Mouse (Mus musculus) midbrain, embryonic 15.5 days (tissue): ENCODE results near the gene Nudt1. TPM values are rescaled to one million over a fixed set of nuclear protein-coding genes. Genes with fewer than 3 reads are reported as not detected.

ENCODE experiments used
- ATAC-seq: fragments of 200-750 bp; cut with Nextera tagmentation; replicated peaks from 2 replicates; pipeline ENCODE4 v1.8.0; 2017; ENCODE audit warnings: moderate TSS enrichment
- H3K27ac ChIP-seq: fragments of 300-500 bp; sonication (generic); 2 replicates; pipeline ENCODE4 v1.5.1; 2015; ENCODE audit warnings: mild to moderate bottlenecking, inconsistent platforms
- H3K27me3 ChIP-seq: fragments of 300-500 bp; sonication (generic); replicated peaks from 2 replicates; pipeline ENCODE4 v1.6.1; 2015; ENCODE audit warnings: inconsistent platforms
- H3K36me3 ChIP-seq: fragments of 300-500 bp; sonication (generic); replicated peaks from 2 replicates; pipeline ENCODE4 v1.6.1; 2015; ENCODE audit warnings: inconsistent platforms
- H3K4me1 ChIP-seq: fragments of 300-500 bp; sonication (generic); 2 replicates; pipeline ENCODE4 v1.6.1; 2015; ENCODE audit warnings: inconsistent platforms
- H3K4me2 ChIP-seq: fragments of 300-500 bp; sonication (generic); 2 replicates; pipeline ENCODE4 v1.6.1; 2015; ENCODE audit warnings: inconsistent platforms, mild to moderate bottlenecking, moderate library complexity
- H3K4me3 ChIP-seq: fragments of 300-500 bp; sonication (generic); 2 replicates; pipeline ENCODE4 v1.5.1; 2015; ENCODE audit warnings: mild to moderate bottlenecking, inconsistent platforms
- H3K9ac ChIP-seq: fragments of 300-500 bp; sonication (generic); 2 replicates; pipeline ENCODE4 v1.6.1; 2015; ENCODE audit warnings: mild to moderate bottlenecking, inconsistent platforms
- H3K9me3 ChIP-seq: fragments of 300-500 bp; sonication (generic); 2 replicates; pipeline ENCODE4 v1.6.1; 2016; ENCODE audit warnings: inconsistent platforms
- WGBS: fragments of 180-500 bp; shearing (Covaris S2); methylation state at CpG from one replicate; pipeline ENCODE4 v1.1.7; 2015; ENCODE audit warnings: mixed read lengths; 5-methylcytosine and 5-hydroxymethylcytosine counted together
- polyA plus RNA-seq: library from polyadenylated mRNA; unstranded; fragments of >200 nt; fragmentation: Nextera tagmentation; extraction: Ambion mirVana; gene quantifications from 2 replicates; pipeline ENCODE4 v1.2.1, GENCODE M21; 2015

The Nudt1 gene
- 22.3 and 23.4 TPM in 2 replicates for polyA plus RNA-seq

- Histone ChIP-seq H3K27ac (peak within 1 kb of the TSS; percentile 83), H3K9me3 (no peaks in the 10 kb centered on the region), H3K4me3 (peak within 1 kb of the TSS; percentile 98), H3K27me3 (no peaks in the 10 kb centered on the region), H3K4me2 (peak within 1 kb of the TSS; percentile 70), H3K9ac (peak within 1 kb of the TSS; percentile 99), H3K4me1 (peaks cover 18% of the 10 kb centered on the region), H3K36me3 (no peaks in the 10 kb centered on the region)
- ATAC-seq = peak; percentile 90
- under 1% methylated on average over 60 of the region's 60 CpGs for WGBS
These were observed at the start of gene Nudt1, which contains the start of gene Mad1l1 for GRCm38 (mm10) chr5:140321042-140321755. Gene Nudt1, plus strand, starts transcription at chr5:140321656. Gene Mad1l1, minus strand, starts transcription at chr5:140321552.

- no peak overlapping the region for H3K27ac ChIP-seq
- peaks cover 11% of the 10 kb centered on the region; the same call in 1 of the 2 replicates for H3K4me1 ChIP-seq
- no peak for ATAC-seq
- 77% methylated on average over 6 of the region's 6 CpGs for WGBS
- no peaks in the 10 kb centered on the region for H3K36me3 ChIP-seq
- no peaks in the 10 kb centered on the region for H3K9me3 ChIP-seq
- H3K9ac ChIP-seq = no peak overlapping the region
- no peak overlapping the region for H3K4me2 ChIP-seq
- H3K4me3 ChIP-seq = no peak overlapping the region
- no peaks in the 10 kb centered on the region for H3K27me3 ChIP-seq
These were observed 44.7 kb upstream of the Nudt1 start for GRCm38 (mm10) chr5:140276779-140277178.

- H3K36me3 ChIP-seq = no peaks in the 10 kb centered on the region
- H3K27me3 ChIP-seq = no peaks in the 10 kb centered on the region
- H3K9ac ChIP-seq = no peak overlapping the region
- ATAC-seq = 0 out of 2 replicates have a peak, but pooled peaks have one; percentile 3
- no peak overlapping the region for H3K4me2 ChIP-seq
- 43% methylated on average over 9 of the region's 9 CpGs for WGBS
- no peak overlapping the region for H3K4me3 ChIP-seq
- H3K27ac ChIP-seq = peak overlapping the region; percentile 18
- peaks cover 16% of the 10 kb centered on the region; the same call in 1 of the 2 replicates for H3K4me1 ChIP-seq
- H3K9me3 ChIP-seq = no peaks in the 10 kb centered on the region
These were observed 41.3 kb upstream of the Nudt1 start for GRCm38 (mm10) chr5:140280205-140280604.

- WGBS = 67% methylated on average over 8 of the region's 8 CpGs
- H3K4me1 ChIP-seq = peaks cover 16% of the 10 kb centered on the region; the same call in 1 of the 2 replicates
- H3K36me3 ChIP-seq = no peaks in the 10 kb centered on the region
- no peak overlapping the region for H3K4me3 ChIP-seq
- no peak overlapping the region for H3K9ac ChIP-seq
- H3K4me2 ChIP-seq = no peak overlapping the region
- no peaks in the 10 kb centered on the region for H3K27me3 ChIP-seq
- no peak overlapping the region; the same call in 1 of the 2 replicates for H3K27ac ChIP-seq
- H3K9me3 ChIP-seq = no peaks in the 10 kb centered on the region
- ATAC-seq = no peak
These were observed 39.1 kb upstream of the Nudt1 start for GRCm38 (mm10) chr5:140282376-140282775.

GRCm38 (mm10) chr5:140282900-140283299 lies 38.6 kb upstream of the Nudt1 start:
- WGBS = 94% methylated on average over 3 of the region's 3 CpGs
- no peak for ATAC-seq
- Histone ChIP-seq H3K4me3 (no peak overlapping the region), H3K27ac (no peak overlapping the region), H3K9ac (no peak overlapping the region), H3K27me3 (no peaks in the 10 kb centered on the region), H3K36me3 (no peaks in the 10 kb centered on the region), H3K4me2 (no peak overlapping the region), H3K4me1 (peaks cover 16% of the 10 kb centered on the region; the same call in 1 of the 2 replicates), H3K9me3 (no peaks in the 10 kb centered on the region)

GRCm38 (mm10) chr5:140284011-140284410 lies 37.4 kb upstream of the Nudt1 start:
- H3K4me2 ChIP-seq = no peak overlapping the region
- H3K9me3 ChIP-seq = no peaks in the 10 kb centered on the region
- H3K27ac ChIP-seq = no peak overlapping the region
- no peak overlapping the region for H3K9ac ChIP-seq
- peaks cover 16% of the 10 kb centered on the region; the same call in 1 of the 2 replicates for H3K4me1 ChIP-seq
- H3K4me3 ChIP-seq = no peak overlapping the region
- 81% methylated on average over 2 of the region's 2 CpGs for WGBS
- H3K27me3 ChIP-seq = no peaks in the 10 kb centered on the region
- H3K36me3 ChIP-seq = 0 out of 2 replicates have a peak, but pooled peaks cover 2% of the 10 kb centered on the region
- no peak for ATAC-seq

GRCm38 (mm10) chr5:140284761-140285160 lies 36.7 kb upstream of the Nudt1 start:
- H3K4me1 ChIP-seq = peaks cover 13% of the 10 kb centered on the region; the same call in 1 of the 2 replicates
- H3K9me3 ChIP-seq = no peaks in the 10 kb centered on the region
- no peak overlapping the region for H3K4me2 ChIP-seq
- no peak overlapping the region for H3K27ac ChIP-seq
- ATAC-seq = no peak
- no peak overlapping the region for H3K9ac ChIP-seq
- H3K4me3 ChIP-seq = no peak overlapping the region
- WGBS = 77% methylated on average over 2 of the region's 2 CpGs
- no peaks in the 10 kb centered on the region for H3K27me3 ChIP-seq
- 0 out of 2 replicates have a peak, but pooled peaks cover 3% of the 10 kb centered on the region for H3K36me3 ChIP-seq

- Histone ChIP-seq H3K9me3 (no peaks in the 10 kb centered on the region), H3K4me1 (no peaks in the 10 kb centered on the region), H3K4me3 (no peak overlapping the region), H3K4me2 (no peak overlapping the region), H3K9ac (no peak overlapping the region), H3K27me3 (no peaks in the 10 kb centered on the region), H3K36me3 (0 out of 2 replicates have a peak, but pooled peaks cover 3% of the 10 kb centered on the region), H3K27ac (no peak overlapping the region)
- 77% methylated on average over 3 of the region's 3 CpGs for WGBS
- no peak for ATAC-seq
These were observed 33.2 kb upstream of the Nudt1 start for GRCm38 (mm10) chr5:140288287-140288686.

- Histone ChIP-seq H3K27ac (no peak overlapping the region), H3K9me3 (no peaks in the 10 kb centered on the region), H3K4me3 (no peak overlapping the region), H3K36me3 (peaks cover 3% of the 10 kb centered on the region; the same call in 1 of the 2 replicates), H3K9ac (no peak overlapping the region), H3K4me1 (no peaks in the 10 kb centered on the region), H3K4me2 (no peak overlapping the region), H3K27me3 (no peaks in the 10 kb centered on the region)
- WGBS = 100% methylated on average over 2 of the region's 2 CpGs
- no peak for ATAC-seq
These were observed 32.3 kb upstream of the Nudt1 start for GRCm38 (mm10) chr5:140289161-140289560.

GRCm38 (mm10) chr5:140292152-140292551 lies 29.3 kb upstream of the Nudt1 start:
- WGBS = 80% methylated on average over 1 of the region's 1 CpGs
- H3K27ac ChIP-seq = no peak overlapping the region
- 0 out of 2 replicates have a peak, but pooled peaks have one; percentile 50 for ATAC-seq
- no peak overlapping the region for H3K9ac ChIP-seq
- peaks cover 12% of the 10 kb centered on the region; the same call in 1 of the 2 replicates for H3K36me3 ChIP-seq
- no peak overlapping the region for H3K4me2 ChIP-seq
- no peaks in the 10 kb centered on the region for H3K27me3 ChIP-seq
- H3K9me3 ChIP-seq = no peaks in the 10 kb centered on the region
- H3K4me1 ChIP-seq = no peaks in the 10 kb centered on the region
- H3K4me3 ChIP-seq = no peak overlapping the region

GRCm38 (mm10) chr5:140298291-140298690 lies 23.2 kb upstream of the Nudt1 start:
- Histone ChIP-seq H3K27ac (no peak overlapping the region), H3K4me3 (no peak overlapping the region), H3K4me1 (no peaks in the 10 kb centered on the region), H3K9ac (no peak overlapping the region), H3K4me2 (no peak overlapping the region), H3K9me3 (no peaks in the 10 kb centered on the region), H3K27me3 (no peaks in the 10 kb centered on the region), H3K36me3 (peaks cover 39% of the 10 kb centered on the region)
- WGBS = 86% methylated on average over 4 of the region's 4 CpGs
- no peak for ATAC-seq

- Histone ChIP-seq H3K4me1 (no peaks in the 10 kb centered on the region), H3K27ac (no peak overlapping the region), H3K9me3 (no peaks in the 10 kb centered on the region), H3K9ac (no peak overlapping the region), H3K4me2 (no peak overlapping the region), H3K4me3 (no peak overlapping the region), H3K27me3 (no peaks in the 10 kb centered on the region), H3K36me3 (peaks cover 31% of the 10 kb centered on the region)
- no peak for ATAC-seq
- WGBS = 69% methylated on average over 8 of the region's 8 CpGs
These were observed 15.4 kb upstream of the Nudt1 start for GRCm38 (mm10) chr5:140306016-140306415.
